Mouse (Mus musculus) frontal cortex, postnatal 10 days (tissue): ENCODE measurements around the gene Get4.

Experiments used
- DNase-seq, 2 experiments: peaks; one replicate each; pipeline ENCODE4 v3.0.0; 2022; ENCODE audit warnings: low spot score in 2 of 2, mixed read lengths in 1 of 2

Gene Get4

GRCm38 (mm10) chr5:139241022-139241761 lies 10.9 kb upstream of the Get4 start:
- no peak for DNase-seq

GRCm38 (mm10) chr5:139243384-139243783 lies 8.7 kb upstream of the Get4 start:
- DNase-seq, result no peak

GRCm38 (mm10) chr5:139247767-139248166 lies 4.4 kb upstream of the Get4 start:
- no peak for DNase-seq

GRCm38 (mm10) chr5:139248846-139249245 lies 3.3 kb upstream of the Get4 start:
- no peak for DNase-seq

- DNase-seq, result no peak
Observed at GRCm38 (mm10) chr5:139251279-139251678, 845 bp upstream of the Get4 start.

- no peak for DNase-seq
Observed at GRCm38 (mm10) chr5:139251736-139252080, 416 bp upstream of the Get4 start.

- DNase-seq, result no peak
Observed at GRCm38 (mm10) chr5:139252910-139253245, 754 bp downstream of the Get4 start.

- no peak for DNase-seq
Observed at GRCm38 (mm10) chr5:139253301-139253741, 1.2 kb downstream of the Get4 start.

GRCm38 (mm10) chr5:139254938-139255337 lies 2.8 kb downstream of the Get4 start:
- no peak for DNase-seq

GRCm38 (mm10) chr5:139255777-139256176 lies 3.7 kb downstream of the Get4 start:
- no peak for DNase-seq

- no peak for DNase-seq
Observed at GRCm38 (mm10) chr5:139256211-139256765, 4.2 kb downstream of the Get4 start.

- no peak for DNase-seq
Observed at GRCm38 (mm10) chr5:139257265-139257664, 5.1 kb downstream of the Get4 start.

GRCm38 (mm10) chr5:139257818-139258217 lies 5.7 kb downstream of the Get4 start:
- no peak for DNase-seq

- DNase-seq, result no peak
Observed at GRCm38 (mm10) chr5:139258371-139259035, 6.4 kb downstream of the Get4 start.

GRCm38 (mm10) chr5:139259853-139260252 lies 7.7 kb downstream of the Get4 start:
- DNase-seq, result no peak

- no peak for DNase-seq
Observed at GRCm38 (mm10) chr5:139261403-139261802, 9.3 kb downstream of the Get4 start.

GRCm38 (mm10) chr5:139267661-139268060 lies 15.5 kb downstream of the Get4 start:
- no peak for DNase-seq

- no peak for DNase-seq
Observed at GRCm38 (mm10) chr5:139270806-139271521, 18.8 kb downstream of the Get4 start.

GRCm38 (mm10) chr5:139271994-139272554 lies 19.9 kb downstream of the Get4 start:
- no peak for DNase-seq

- DNase-seq, result no peak
Observed at GRCm38 (mm10) chr5:139277287-139277686, 25.2 kb downstream of the Get4 start.

GRCm38 (mm10) chr5:139281373-139282112 lies 29.4 kb downstream of the Get4 start:
- DNase-seq, result no peak
